Mouse (Mus musculus): ENCODE data around the gene Alpi. TPM values are rescaled to one million over a fixed set of nuclear protein-coding genes. Genes with fewer than 3 reads are reported as not detected.

Gene Alpi
- total and polyA plus RNA-seq, 3 experiments: not detected

DNA sequence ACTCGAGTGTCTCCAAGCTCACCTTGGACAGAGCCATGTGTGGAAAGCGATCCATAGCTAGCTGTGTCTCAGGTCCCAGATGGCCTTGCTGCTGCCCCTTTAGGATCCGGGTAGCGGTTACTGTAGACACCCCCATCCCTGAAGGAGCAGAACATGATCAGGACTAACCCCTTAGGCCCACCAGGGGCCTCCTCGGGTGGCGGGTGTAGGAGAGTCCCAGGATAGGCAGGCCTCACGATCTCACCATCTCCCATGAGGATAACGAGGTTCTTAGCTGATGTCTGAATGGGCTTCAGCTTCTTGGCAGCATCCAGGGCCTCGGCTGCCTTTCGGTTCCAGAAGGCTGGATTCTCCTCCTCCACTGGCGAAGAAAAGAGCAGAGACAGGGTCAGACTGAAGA, 12.2 kb downstream of the Alpi start:
- no peak for DNase-seq (ENCODE audit: low read depth, low spot score)
- TF ChIP-seq POLR2AphosphoS2 (IDR thresholded peaks at IDR 0.05; ENCODE audit: low read length) (no peak), ZKSCAN1 (IDR thresholded peaks at IDR 0.05; ENCODE audit: low read depth, low read length) (no peak), POLR2AphosphoS5 (IDR thresholded peaks at IDR 0.05; ENCODE audit: borderline replicate concordance, low read depth, low read length) (no peak), ZMIZ1 (IDR thresholded peaks at IDR 0.05; ENCODE audit: low read depth, low read length) (no peak)
- Histone ChIP-seq H3K4me1 (ENCODE audit: control insufficient read depth in 1 of 2, insufficient read depth in 2 of 2, low read length in 2 of 2) (no peaks in the 10 kb centered on the region), H3K36me3 (ENCODE audit: control insufficient read depth in 1 of 2, insufficient read depth in 2 of 2, low read length in 2 of 2) (no peaks in the 10 kb centered on the region), H3K9me3 (replicated peaks; ENCODE audit: insufficient read depth, low read length) (no peaks in the 10 kb centered on the region), H3K9ac (ENCODE audit: control insufficient read depth, low read depth, low read length, poor library complexity, severe bottlenecking) (no peak overlapping the region), H3K4me3 (ENCODE audit: control insufficient read depth in 1 of 2, insufficient read depth in 1 of 2, low read depth in 2 of 2, low read length in 2 of 2) (no peak overlapping the region), H3K79me2 (ENCODE audit: control insufficient read depth, insufficient read depth, low read length, poor library complexity) (no peaks in the 10 kb centered on the region), H3K27me3 (ENCODE audit: control insufficient read depth in 1 of 2, insufficient read depth in 2 of 2, low read length in 2 of 2) (no peaks in the 10 kb centered on the region), H3K27ac (ENCODE audit: control insufficient read depth, low read depth, low read length) (no peak overlapping the region)

DNA sequence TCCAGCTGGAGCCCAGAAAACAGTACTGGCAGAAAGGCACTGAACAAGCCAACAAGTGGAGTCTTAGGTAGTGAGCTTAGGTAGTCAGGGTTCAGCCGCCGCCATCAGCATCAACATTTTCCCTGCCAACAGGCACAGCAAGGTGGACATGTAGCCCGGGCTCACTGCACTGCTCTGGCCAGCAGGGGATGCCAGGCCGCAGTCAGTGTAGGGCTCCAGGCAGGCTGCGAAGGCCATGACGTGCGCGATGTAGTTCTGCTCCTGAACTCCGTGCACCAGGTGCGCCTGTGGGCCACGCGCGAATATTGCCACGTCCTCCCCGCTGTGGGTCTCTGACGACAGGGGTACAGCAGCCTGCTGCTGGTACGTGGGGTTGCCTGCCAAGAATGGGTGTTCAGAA, 14.4 kb downstream of the Alpi start:
- Histone ChIP-seq H3K79me2 (ENCODE audit: control insufficient read depth, insufficient read depth, low read length, poor library complexity) (no peaks in the 10 kb centered on the region), H3K27me3 (ENCODE audit: control insufficient read depth in 1 of 2, insufficient read depth in 2 of 2, low read length in 2 of 2) (no peaks in the 10 kb centered on the region), H3K9ac (ENCODE audit: control insufficient read depth, low read depth, low read length, poor library complexity, severe bottlenecking) (no peak overlapping the region), H3K4me3 (ENCODE audit: control insufficient read depth in 1 of 2, insufficient read depth in 1 of 2, low read depth in 2 of 2, low read length in 2 of 2) (no peak overlapping the region), H3K4me1 (ENCODE audit: control insufficient read depth in 1 of 2, insufficient read depth in 2 of 2, low read length in 2 of 2) (no peaks in the 10 kb centered on the region), H3K36me3 (ENCODE audit: control insufficient read depth in 1 of 2, insufficient read depth in 2 of 2, low read length in 2 of 2) (no peaks in the 10 kb centered on the region), H3K9me3 (replicated peaks; ENCODE audit: insufficient read depth, low read length) (no peaks in the 10 kb centered on the region), H3K27ac (ENCODE audit: control insufficient read depth, low read depth, low read length) (no peak overlapping the region)
- TF ChIP-seq RAD21 (IDR thresholded peaks at IDR 0.05; ENCODE audit: low read depth, low read length): no peak
- no peak for TF ChIP-seq CHD1 (IDR thresholded peaks at IDR 0.05; ENCODE audit: low read depth, low read length)
- no peak for DNase-seq (ENCODE audit: low read depth, low spot score)

DNA sequence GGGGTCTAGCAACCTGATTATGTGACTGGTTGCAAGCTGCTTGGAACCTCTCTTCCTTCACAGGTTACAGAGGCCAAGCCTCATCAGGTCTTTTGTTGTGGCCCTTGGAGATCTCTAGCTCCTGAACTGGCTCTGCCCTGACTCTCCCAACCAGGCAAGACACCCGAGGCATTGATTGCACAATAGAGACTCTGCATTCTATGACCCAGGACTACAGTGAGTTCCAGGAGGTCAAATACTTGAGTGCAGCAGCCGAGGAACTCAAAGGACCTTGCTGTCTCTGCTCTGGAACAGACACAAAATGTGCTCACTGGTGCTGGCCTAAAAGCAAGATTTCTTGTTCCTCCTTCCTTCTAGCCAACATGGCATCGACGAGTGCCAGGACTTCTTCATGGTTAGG, 15.2 kb downstream of the Alpi start:
- no peaks in the 10 kb centered on the region for H3K36me3 ChIP-seq (ENCODE audit: control insufficient read depth in 1 of 2, insufficient read depth in 2 of 2, low read length in 2 of 2)
- no peaks in the 10 kb centered on the region for H3K79me2 ChIP-seq (ENCODE audit: control insufficient read depth, insufficient read depth, low read length, poor library complexity)
- no peak for TF ChIP-seq MAFK (IDR thresholded peaks at IDR 0.05; ENCODE audit: borderline replicate concordance, low read depth, low read length)
- TF ChIP-seq MYC (IDR thresholded peaks at IDR 0.05; ENCODE audit: low read depth, low read length): no peak
- no peak for TF ChIP-seq SMC3 (IDR thresholded peaks at IDR 0.05; ENCODE audit: low read depth, low read length)
- no peak for TF ChIP-seq POLR2AphosphoS2 (IDR thresholded peaks at IDR 0.05; ENCODE audit: low read length)
- no peak for TF ChIP-seq CTCF (IDR thresholded peaks at IDR 0.05 in 2 of 3, conservative IDR thresholded peaks at IDR 0.05 in 1 of 3; ENCODE audit: control insufficient read depth in 1 of 3, insufficient read depth in 1 of 3, low read depth in 2 of 3, low read length in 3 of 3, poor library complexity in 1 of 3, severe bottlenecking in 1 of 3)
- no peak overlapping the region for H3K4me3 ChIP-seq (ENCODE audit: control insufficient read depth in 1 of 2, insufficient read depth in 1 of 2, low read depth in 2 of 2, low read length in 2 of 2)
- no peak overlapping the region for H3K9ac ChIP-seq (ENCODE audit: control insufficient read depth, low read depth, low read length, poor library complexity, severe bottlenecking)
- H3K27me3 ChIP-seq (ENCODE audit: control insufficient read depth in 1 of 2, insufficient read depth in 2 of 2, low read length in 2 of 2): no peaks in the 10 kb centered on the region
- no peaks in the 10 kb centered on the region for H3K9me3 ChIP-seq (replicated peaks; ENCODE audit: insufficient read depth, low read length)
- DNase-seq (ENCODE audit: low read depth, low spot score): no peak
- H3K4me1 ChIP-seq (ENCODE audit: control insufficient read depth in 1 of 2, insufficient read depth in 2 of 2, low read length in 2 of 2): no peaks in the 10 kb centered on the region
- no peak overlapping the region for H3K27ac ChIP-seq (ENCODE audit: control insufficient read depth, low read depth, low read length)

GRCm38 (mm10) chr1:87073776-87074175, 27.6 kb downstream of the Alpi start:
- TF ChIP-seq MYB (IDR thresholded peaks at IDR 0.05; ENCODE audit: low read depth, low read length) (no peak), BHLHE40 (IDR thresholded peaks at IDR 0.05; ENCODE audit: borderline replicate concordance, low read depth, low read length) (no peak), RAD21 (IDR thresholded peaks at IDR 0.05; ENCODE audit: low read depth, low read length) (no peak), POLR2AphosphoS5 (IDR thresholded peaks at IDR 0.05; ENCODE audit: borderline replicate concordance, low read depth, low read length) (no peak), NELFE (IDR thresholded peaks at IDR 0.05; ENCODE audit: low read depth, low read length) (no peak), ZKSCAN1 (IDR thresholded peaks at IDR 0.05; ENCODE audit: low read depth, low read length) (no peak), CTCF (IDR thresholded peaks at IDR 0.05 in 2 of 3, conservative IDR thresholded peaks at IDR 0.05 in 1 of 3; ENCODE audit: control insufficient read depth in 1 of 3, insufficient read depth in 1 of 3, low read depth in 2 of 3, low read length in 3 of 3, poor library complexity in 1 of 3, severe bottlenecking in 1 of 3) (no peak), UBTF (IDR thresholded peaks at IDR 0.05; ENCODE audit: borderline replicate concordance, insufficient read depth, low read depth, low read length) (no peak)
- Histone ChIP-seq H3K27ac (ENCODE audit: control insufficient read depth, low read depth, low read length) (no peak overlapping the region), H3K9ac (ENCODE audit: control insufficient read depth, low read depth, low read length, poor library complexity, severe bottlenecking) (no peak overlapping the region), H3K36me3 (ENCODE audit: control insufficient read depth in 1 of 2, insufficient read depth in 2 of 2, low read length in 2 of 2) (no peaks in the 10 kb centered on the region), H3K4me1 (ENCODE audit: control insufficient read depth in 1 of 2, insufficient read depth in 2 of 2, low read length in 2 of 2) (peaks cover 0 to 7% of the 10 kb centered on the region in 2 experiments; a peak in 2 of 4 replicates), H3K9me3 (replicated peaks; ENCODE audit: insufficient read depth, low read length) (no peaks in the 10 kb centered on the region), H3K27me3 (ENCODE audit: control insufficient read depth in 1 of 2, insufficient read depth in 2 of 2, low read length in 2 of 2) (no peaks in the 10 kb centered on the region), H3K4me3 (ENCODE audit: control insufficient read depth in 1 of 2, insufficient read depth in 1 of 2, low read depth in 2 of 2, low read length in 2 of 2) (no peak overlapping the region), H3K79me2 (ENCODE audit: control insufficient read depth, insufficient read depth, low read length, poor library complexity) (no peaks in the 10 kb centered on the region)
- no peak for DNase-seq (ENCODE audit: low read depth, low spot score)

Data from MEL (cell line).